Mouse (Mus musculus): ENCODE data around the gene Slc4a4. TPM values are rescaled to one million over a fixed set of nuclear protein-coding genes. Genes with fewer than 3 reads are reported as not detected.

The Slc4a4 gene
- polyA plus RNA-seq (2015; fragmentation: Nextera tagmentation; extraction: Ambion mirVana): 1.5 and 1.9 TPM in 2 replicates

DNA sequence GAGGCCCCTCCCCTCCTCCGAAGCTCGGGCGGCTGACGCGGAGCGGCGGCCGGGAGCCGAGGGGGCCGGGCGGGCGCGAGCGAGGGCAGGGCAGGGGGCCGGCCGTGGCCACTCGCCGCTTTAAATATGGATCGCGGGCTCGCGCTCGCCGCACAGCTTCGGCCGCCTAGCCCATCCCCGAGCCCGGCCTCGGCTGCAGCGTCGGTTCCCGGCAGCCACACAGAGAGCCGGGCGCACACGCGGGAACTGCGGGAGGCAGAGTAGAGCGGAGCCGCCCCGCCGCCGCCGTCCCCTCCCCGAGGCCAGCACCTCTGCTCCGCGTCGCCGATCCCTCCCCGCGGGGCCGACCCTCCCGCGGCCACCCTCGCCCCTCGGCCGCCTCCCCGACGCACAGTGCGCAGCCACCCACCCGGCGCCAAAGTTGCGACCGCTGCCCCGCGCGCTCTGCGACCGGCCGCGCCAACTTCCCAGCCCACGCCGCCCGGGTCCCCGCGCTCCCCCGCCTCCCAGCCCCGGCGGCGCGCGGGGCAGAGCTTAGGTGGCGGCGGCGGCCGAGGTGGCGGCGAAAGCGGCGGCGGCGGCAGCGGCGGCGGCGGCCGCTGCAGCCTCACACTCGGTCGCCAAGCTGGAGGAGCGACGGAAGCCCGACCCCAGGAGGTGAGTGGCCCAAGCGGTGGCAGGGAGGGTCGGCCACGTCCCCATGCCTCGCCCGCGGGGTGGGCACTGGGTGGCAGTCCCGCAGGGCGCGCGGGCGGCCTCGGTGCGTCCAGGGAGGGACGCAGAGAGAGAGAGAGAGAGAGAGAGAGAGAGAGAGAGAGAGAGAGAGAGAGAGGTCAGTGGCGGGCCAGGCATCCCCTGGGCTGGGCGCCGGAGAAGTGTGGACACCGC lies at the start of gene Slc4a4:
Slc4a4 (plus strand) TSS at position 151 of the 888 bp plus-strand sequence.
- Histone ChIP-seq H3K36me3 (no peaks in the 10 kb centered on the region), H3K4me2 (replicated peaks) (peak within 1 kb of the TSS; percentile 97), H3K4me3 (replicated peaks) (peak within 1 kb of the TSS; percentile 76), H3K27ac (no peak within 1 kb of the TSS), H3K9ac (replicated peaks) (peak within 1 kb of the TSS; percentile 76), H3K4me1 (replicated peaks) (peaks cover 11% of the 10 kb centered on the region), H3K27me3 (peaks cover 25% of the 10 kb centered on the region), H3K9me3 (no peaks in the 10 kb centered on the region)
- WGBS: under 1% methylated on average over 84 of the region's 119 CpGs
- peak; percentile 90 for ATAC-seq

DNA sequence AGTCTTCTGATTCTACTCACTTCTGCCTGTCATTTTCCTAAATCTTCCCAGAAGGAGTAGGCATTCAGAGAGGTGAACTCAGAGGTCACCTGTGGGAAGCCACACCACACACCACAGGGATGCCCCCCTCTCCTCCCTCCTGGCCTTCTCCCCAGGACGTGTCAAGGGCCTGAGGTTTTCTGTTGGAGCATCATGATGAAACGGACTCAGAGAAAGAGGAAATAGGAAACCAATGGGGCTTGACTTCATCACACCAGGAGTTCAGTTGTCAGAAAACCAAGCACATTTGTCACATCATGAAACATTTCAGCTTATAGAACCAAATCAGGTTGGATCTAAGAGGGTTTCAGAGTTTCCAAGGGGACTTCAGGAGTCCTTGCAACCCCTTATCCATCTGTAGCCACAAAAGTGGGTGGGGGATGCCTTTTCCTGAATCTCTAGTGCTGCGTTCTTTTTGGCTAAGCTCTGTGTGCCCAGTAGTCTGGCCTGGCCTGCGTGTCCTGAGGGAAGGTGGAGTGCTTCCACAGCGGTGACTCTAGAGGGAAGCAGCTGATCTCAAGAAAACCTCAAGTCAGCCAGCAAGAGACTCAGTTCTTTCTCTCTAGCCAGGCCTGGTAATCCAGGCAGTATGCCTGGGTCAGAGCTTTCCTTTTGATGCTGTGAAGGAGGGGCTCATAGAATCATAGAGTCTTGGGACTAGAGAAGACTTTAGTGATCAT lies 46.4 kb upstream of the Slc4a4 start:
- WGBS: 74% methylated on average over 5 of the region's 5 CpGs
- H3K9me3 ChIP-seq: no peaks in the 10 kb centered on the region
- H3K27ac ChIP-seq: no peak overlapping the region
- H3K4me3 ChIP-seq (replicated peaks): no peak overlapping the region
- ATAC-seq: no peak
- no peaks in the 10 kb centered on the region for H3K4me1 ChIP-seq (replicated peaks)
- no peak overlapping the region for H3K4me2 ChIP-seq (replicated peaks)
- no peaks in the 10 kb centered on the region for H3K36me3 ChIP-seq
- H3K27me3 ChIP-seq: no peaks in the 10 kb centered on the region
- H3K9ac ChIP-seq (replicated peaks): no peak overlapping the region

DNA sequence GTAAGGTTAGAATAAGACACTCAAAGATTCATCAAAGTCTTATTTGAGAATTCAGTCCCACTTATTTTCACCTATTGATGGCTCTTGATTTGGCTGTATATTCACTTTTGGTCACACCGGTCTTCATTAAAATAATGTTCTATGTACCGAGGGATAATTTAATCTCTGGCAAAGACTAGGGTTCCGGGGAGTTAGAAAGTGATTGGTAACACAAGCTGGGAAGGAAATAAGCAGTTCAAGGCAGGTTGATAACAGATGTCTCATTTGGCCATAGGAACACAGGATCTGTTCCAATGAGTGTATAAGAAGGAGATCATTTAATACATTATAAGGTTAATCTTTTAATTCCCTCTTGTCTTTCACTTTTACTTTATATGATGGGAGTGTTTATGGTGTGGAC lies 29.3 kb upstream of the Slc4a4 start:
- no peak overlapping the region for H3K9ac ChIP-seq (replicated peaks)
- H3K9me3 ChIP-seq: no peaks in the 10 kb centered on the region
- no peak overlapping the region for H3K4me2 ChIP-seq (replicated peaks)
- H3K27me3 ChIP-seq: no peaks in the 10 kb centered on the region
- no peaks in the 10 kb centered on the region for H3K4me1 ChIP-seq (replicated peaks)
- no peaks in the 10 kb centered on the region for H3K36me3 ChIP-seq
- 94% methylated on average over 3 of the region's 3 CpGs for WGBS
- no peak overlapping the region for H3K4me3 ChIP-seq (replicated peaks)
- no peak for ATAC-seq
- no peak overlapping the region for H3K27ac ChIP-seq

DNA sequence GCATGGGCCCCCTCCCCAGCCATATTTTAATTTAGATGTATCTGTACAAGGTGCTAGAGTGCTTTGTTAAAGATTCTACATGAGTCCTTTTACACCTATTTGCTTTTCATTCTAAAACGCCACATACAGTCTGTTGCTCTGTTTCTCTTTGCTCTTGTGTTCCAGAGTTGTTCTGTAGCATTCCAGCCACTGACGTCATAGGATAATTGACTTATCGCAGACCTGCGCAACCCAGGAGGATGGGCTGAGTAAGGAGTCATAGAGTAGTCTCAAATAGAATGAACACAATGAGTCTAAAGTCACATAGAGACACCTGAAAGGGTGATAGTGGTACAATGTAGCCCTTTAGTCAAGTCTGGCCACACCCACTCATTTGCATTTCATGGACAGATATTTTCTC lies 28.8 kb upstream of the Slc4a4 start:
- WGBS: 92% methylated on average over 4 of the region's 4 CpGs
- Histone ChIP-seq H3K4me1 (replicated peaks) (no peaks in the 10 kb centered on the region), H3K9ac (replicated peaks) (no peak overlapping the region), H3K36me3 (no peaks in the 10 kb centered on the region), H3K27me3 (no peaks in the 10 kb centered on the region), H3K9me3 (no peaks in the 10 kb centered on the region), H3K4me2 (replicated peaks) (no peak overlapping the region), H3K4me3 (replicated peaks) (no peak overlapping the region), H3K27ac (no peak overlapping the region)
- ATAC-seq: no peak

DNA sequence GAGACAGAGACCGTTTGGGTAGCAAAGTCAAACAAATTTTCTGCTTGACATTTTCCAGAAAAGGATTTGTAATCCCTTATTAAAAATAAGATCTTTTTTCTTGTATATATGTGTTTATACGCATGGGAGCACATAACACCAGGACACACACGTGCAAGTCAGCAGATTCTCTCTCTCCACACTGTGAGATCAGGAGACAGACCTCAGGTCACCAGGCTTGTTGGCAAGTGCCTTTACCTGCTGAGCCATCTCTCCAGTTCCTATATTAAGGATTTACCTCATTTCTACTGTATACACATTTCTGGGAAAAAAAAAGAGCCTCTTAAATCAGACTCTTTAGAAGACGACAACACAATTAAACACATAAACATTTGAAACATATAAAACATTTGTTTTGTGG lies 28.4 kb upstream of the Slc4a4 start:
- no peak for ATAC-seq
- WGBS: 79% methylated on average over 4 of the region's 4 CpGs
- H3K27ac ChIP-seq: no peak overlapping the region
- H3K4me2 ChIP-seq (replicated peaks): no peak overlapping the region
- H3K27me3 ChIP-seq: no peaks in the 10 kb centered on the region
- no peak overlapping the region for H3K4me3 ChIP-seq (replicated peaks)
- no peak overlapping the region for H3K9ac ChIP-seq (replicated peaks)
- no peaks in the 10 kb centered on the region for H3K4me1 ChIP-seq (replicated peaks)
- no peaks in the 10 kb centered on the region for H3K36me3 ChIP-seq
- no peaks in the 10 kb centered on the region for H3K9me3 ChIP-seq

DNA sequence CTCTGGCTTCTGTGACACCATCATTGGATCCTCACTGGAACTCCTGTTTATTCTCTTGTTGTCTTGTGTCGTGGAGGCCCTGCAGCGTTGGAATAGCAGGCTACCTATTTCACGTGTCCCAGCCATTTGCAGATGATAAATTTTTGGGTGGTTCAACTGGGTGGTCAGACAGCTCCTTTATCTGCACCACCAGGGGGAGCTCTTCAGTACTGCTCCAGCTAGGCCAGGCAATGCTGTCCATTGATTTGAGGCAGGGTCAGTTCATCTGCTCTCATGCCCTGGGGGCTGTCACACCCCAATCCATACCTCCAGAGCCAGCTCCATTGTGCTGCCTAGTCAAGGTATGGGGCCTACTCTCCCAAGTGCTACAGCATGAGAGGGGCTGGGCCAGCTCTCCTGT lies 24.5 kb upstream of the Slc4a4 start:
- WGBS: 71% methylated on average over 3 of the region's 3 CpGs
- no peaks in the 10 kb centered on the region for H3K9me3 ChIP-seq
- H3K4me1 ChIP-seq (replicated peaks): no peaks in the 10 kb centered on the region
- no peaks in the 10 kb centered on the region for H3K36me3 ChIP-seq
- no peak; the same call in 1 of the 2 replicates for ATAC-seq
- no peaks in the 10 kb centered on the region for H3K27me3 ChIP-seq
- H3K27ac ChIP-seq: no peak overlapping the region
- H3K4me3 ChIP-seq (replicated peaks): no peak overlapping the region
- H3K4me2 ChIP-seq (replicated peaks): no peak overlapping the region
- H3K9ac ChIP-seq (replicated peaks): no peak overlapping the region

DNA sequence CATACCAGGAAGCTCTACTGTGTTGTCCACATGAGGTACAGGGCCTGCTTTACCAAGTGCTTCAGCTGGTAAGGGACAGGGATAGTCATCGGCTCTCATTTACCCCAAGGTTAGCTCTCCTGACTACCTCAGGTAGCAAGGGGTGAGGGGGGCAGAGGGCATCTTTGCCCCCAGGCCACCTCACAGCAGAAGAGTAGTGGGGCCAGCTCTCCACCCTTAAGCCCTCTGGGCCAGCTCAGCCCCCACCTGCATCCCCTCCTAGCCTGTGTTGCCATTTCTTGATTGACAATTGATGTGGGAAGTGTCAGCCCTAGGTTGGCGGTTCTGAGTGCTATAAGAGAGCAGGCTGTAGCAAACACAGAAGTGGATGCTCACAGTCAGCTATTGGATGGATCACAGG lies 23.8 kb upstream of the Slc4a4 start:
- Histone ChIP-seq H3K4me2 (replicated peaks) (no peak overlapping the region), H3K4me3 (replicated peaks) (no peak overlapping the region), H3K27me3 (no peaks in the 10 kb centered on the region), H3K9me3 (no peaks in the 10 kb centered on the region), H3K4me1 (replicated peaks) (no peaks in the 10 kb centered on the region), H3K27ac (no peak overlapping the region), H3K9ac (replicated peaks) (no peak overlapping the region), H3K36me3 (no peaks in the 10 kb centered on the region)
- ATAC-seq: no peak; the same call in 1 of the 2 replicates
- 86% methylated on average over 2 of the region's 2 CpGs for WGBS

DNA sequence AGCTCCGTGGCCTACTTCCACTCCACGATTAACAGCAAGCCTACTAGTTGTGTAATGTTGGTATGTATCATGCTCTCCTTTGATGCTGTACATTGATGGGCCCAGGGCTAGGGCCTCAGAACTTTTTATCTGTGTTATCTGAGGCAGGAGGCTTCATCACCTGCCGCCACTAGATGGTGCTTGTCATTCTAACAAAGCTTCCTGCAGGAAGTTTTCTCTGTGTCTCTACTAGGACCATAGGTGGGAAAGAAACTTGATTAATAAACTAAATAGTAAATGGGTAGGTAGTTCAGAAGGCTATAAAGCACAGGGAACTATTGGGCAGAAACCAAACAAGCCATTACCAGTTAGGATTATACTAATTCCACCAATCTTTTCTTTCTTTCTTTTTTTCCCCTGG lies 2.5 kb upstream of the Slc4a4 start:
- peaks cover 25% of the 10 kb centered on the region for H3K27me3 ChIP-seq
- no peak overlapping the region for H3K9ac ChIP-seq (replicated peaks)
- peaks cover 11% of the 10 kb centered on the region for H3K4me1 ChIP-seq (replicated peaks)
- no peaks in the 10 kb centered on the region for H3K9me3 ChIP-seq
- no peak for ATAC-seq
- 25% methylated on average over 3 of the region's 3 CpGs for WGBS
- H3K27ac ChIP-seq: no peak overlapping the region
- H3K36me3 ChIP-seq: no peaks in the 10 kb centered on the region
- H3K4me3 ChIP-seq (replicated peaks): no peak overlapping the region
- no peak overlapping the region for H3K4me2 ChIP-seq (replicated peaks)

DNA sequence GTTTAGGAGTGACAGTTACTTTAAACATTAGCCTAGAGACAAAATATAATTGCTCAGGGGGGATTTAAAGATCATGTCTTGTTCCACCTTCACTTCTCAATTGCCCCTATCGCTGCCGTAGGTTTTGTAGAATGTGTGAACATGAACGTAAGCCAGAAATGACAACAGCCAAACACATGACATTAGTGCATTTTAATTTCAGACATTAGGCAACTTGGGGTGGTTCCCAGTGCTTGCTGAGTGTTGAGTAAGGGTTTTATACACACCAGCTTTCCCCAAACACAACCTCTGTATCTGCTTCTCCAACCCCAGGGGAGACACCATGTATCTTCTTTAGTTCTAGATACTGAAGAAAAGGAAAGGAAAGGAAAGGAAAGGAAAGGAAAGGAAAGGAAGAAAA lies 1.1 kb upstream of the Slc4a4 start:
- Histone ChIP-seq H3K27ac (no peak overlapping the region), H3K9me3 (no peaks in the 10 kb centered on the region), H3K27me3 (peaks cover 25% of the 10 kb centered on the region), H3K4me1 (replicated peaks) (peaks cover 11% of the 10 kb centered on the region), H3K4me2 (replicated peaks) (no peak overlapping the region), H3K36me3 (no peaks in the 10 kb centered on the region), H3K4me3 (replicated peaks) (no peak overlapping the region), H3K9ac (replicated peaks) (no peak overlapping the region)
- ATAC-seq: no peak
- 83% methylated on average over 3 of the region's 3 CpGs for WGBS

DNA sequence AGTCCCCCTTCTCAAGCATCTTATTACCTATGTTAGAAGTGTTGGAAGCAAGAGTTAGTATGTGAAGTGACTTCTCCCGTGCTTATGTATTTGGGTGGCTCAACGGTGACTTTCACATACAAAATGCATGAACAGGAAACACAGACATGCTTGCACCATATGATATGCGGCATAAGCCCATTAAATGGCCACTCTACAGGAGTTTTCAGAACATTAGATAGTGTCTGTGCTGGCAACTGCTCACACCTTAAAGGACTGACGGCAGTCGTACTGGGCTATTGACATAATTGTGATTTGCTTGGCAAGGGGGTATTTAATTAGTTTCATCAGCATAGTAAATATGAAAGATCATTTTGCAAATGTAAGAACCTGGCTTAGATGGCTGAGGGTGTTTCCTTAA lies 674 bp upstream of the Slc4a4 start:
- Histone ChIP-seq H3K27me3 (peaks cover 25% of the 10 kb centered on the region), H3K36me3 (no peaks in the 10 kb centered on the region), H3K9me3 (no peaks in the 10 kb centered on the region), H3K9ac (replicated peaks) (no peak overlapping the region), H3K4me2 (replicated peaks) (peak overlapping the region; percentile 97), H3K27ac (no peak overlapping the region), H3K4me1 (replicated peaks) (peaks cover 11% of the 10 kb centered on the region), H3K4me3 (replicated peaks) (peak overlapping the region; percentile 76; the same call in 1 of the 2 replicates)
- no peak for ATAC-seq
- 52% methylated on average over 5 of the region's 5 CpGs for WGBS

DNA sequence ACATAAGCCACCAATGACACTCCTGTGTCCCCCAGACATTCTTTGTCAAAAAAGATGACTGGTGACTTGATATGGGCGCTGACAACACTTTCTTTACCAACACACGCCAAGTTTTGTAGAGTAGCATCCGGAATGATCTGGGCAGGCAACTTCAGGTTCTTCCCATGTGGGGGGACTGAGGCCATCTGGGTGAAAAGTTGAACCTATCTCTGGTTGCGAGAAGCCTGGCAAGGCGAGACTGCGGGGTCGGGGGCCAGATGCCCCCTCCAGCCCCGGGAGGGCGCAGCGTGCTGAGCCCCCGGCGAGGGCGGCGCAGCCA lies 310 bp upstream of the Slc4a4 start:
- Histone ChIP-seq H3K27ac (no peak overlapping the region), H3K4me3 (replicated peaks) (peak overlapping the region; percentile 76), H3K9ac (replicated peaks) (peak overlapping the region; percentile 76), H3K9me3 (no peaks in the 10 kb centered on the region), H3K4me1 (replicated peaks) (peaks cover 11% of the 10 kb centered on the region), H3K36me3 (no peaks in the 10 kb centered on the region), H3K4me2 (replicated peaks) (peak overlapping the region; percentile 97), H3K27me3 (peaks cover 25% of the 10 kb centered on the region)
- ATAC-seq: no peak
- under 1% methylated on average over 14 of the region's 14 CpGs for WGBS

DNA sequence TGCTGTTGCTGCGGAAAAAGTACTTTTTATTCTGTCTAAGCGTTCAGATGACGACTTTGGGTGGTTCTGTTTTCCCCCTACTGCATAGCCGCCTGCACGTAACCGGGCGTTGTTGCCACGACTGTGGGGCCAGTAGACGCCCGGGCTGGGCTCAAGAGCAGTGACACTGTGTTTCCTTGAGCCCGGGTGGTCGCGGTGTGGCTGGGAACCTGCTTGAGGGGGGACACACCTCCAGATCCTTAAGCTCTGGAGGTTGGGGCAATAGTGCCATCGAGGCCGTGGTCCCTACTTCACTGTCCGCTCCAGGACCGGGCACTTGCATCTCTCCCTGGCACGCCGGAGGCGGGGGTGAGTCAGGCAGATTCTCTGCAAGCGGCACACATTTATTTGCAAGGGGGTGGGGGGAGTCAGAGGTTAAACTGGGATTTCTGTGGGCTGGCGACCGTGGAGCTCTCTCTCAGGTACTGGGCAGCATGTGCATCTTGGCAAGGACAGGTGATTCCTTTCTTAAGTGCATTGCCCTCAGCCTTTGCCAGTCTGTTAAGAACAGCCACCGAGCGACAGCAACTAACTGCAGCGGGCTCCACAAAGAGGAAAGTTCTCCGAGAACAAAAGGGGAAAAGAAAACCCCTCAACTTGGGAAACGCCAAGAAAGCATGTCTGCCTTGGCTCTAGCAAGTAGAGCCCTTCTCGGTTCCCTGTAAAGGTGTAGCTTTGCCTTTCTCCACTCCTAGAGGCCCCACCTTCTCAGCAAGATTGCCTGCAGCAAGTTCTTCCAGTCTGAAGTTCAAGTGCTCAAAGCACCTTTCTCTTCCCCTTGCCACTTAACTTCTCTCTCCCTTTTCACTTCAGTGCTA lies 1.2 kb downstream of the Slc4a4 start:
- Histone ChIP-seq H3K36me3 (no peaks in the 10 kb centered on the region), H3K27me3 (peaks cover 25% of the 10 kb centered on the region), H3K4me3 (replicated peaks) (peak overlapping the region; percentile 76), H3K4me2 (replicated peaks) (peak overlapping the region; percentile 97), H3K9me3 (no peaks in the 10 kb centered on the region), H3K4me1 (replicated peaks) (peaks cover 11% of the 10 kb centered on the region), H3K9ac (replicated peaks) (peak overlapping the region; percentile 76), H3K27ac (no peak overlapping the region)
- peak; percentile 51 for ATAC-seq
- WGBS: under 1% methylated on average over 29 of the region's 29 CpGs

All from midbrain, embryonic 13.5 days (tissue).